Mouse (Mus musculus): ENCODE data around the gene Egr4. TPM values are rescaled to one million over a fixed set of nuclear protein-coding genes. Genes with fewer than 3 reads are reported as not detected.

Egr4 gene
- polyA plus RNA-seq, 1 experiment from 2014 or later = not detected

DNA sequence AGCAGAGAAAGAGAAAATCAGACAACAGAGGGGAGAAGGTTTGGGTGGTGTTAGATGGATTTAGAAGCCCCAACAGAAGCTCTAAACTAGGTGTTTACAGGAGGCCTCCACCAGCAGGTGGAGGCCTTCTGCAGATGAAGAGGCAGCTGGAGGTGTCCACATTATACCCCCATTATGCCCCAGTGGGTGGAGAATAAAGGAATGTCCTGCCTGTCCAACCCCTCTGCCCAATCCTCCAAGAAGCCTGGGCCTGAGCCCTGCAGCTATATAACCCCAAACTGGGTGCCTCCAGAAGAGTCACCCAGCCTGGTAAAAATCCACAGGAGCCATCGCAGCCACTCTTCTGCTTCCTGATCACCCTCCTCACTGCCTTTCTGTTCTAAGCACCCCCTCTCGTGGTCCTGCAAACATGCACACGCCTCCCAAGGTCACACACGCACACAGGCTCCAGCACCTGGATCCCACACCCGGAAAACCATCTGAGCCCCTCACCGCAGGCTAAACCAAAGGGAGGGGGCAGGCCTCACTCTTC, 11.8 kb downstream of the Egr4 start:
- no peaks in the 10 kb centered on the region for H3K9me3 ChIP-seq (ENCODE audit: control insufficient read depth, low read length)
- ATAC-seq = no peak
- peaks cover 5% of the 10 kb centered on the region; the same call in 1 of the 2 replicates for H3K4me1 ChIP-seq (ENCODE audit: control insufficient read depth, insufficient read depth, low read length)
- 0 out of 2 replicates have a peak, but pooled peaks cover 7% of the 10 kb centered on the region for H3K27me3 ChIP-seq (replicated peaks; ENCODE audit: control insufficient read depth, insufficient read depth, low read length)
- no peak overlapping the region for H3K27ac ChIP-seq (ENCODE audit: low read length)
- no peaks in the 10 kb centered on the region for H3K36me3 ChIP-seq (ENCODE audit: control insufficient read depth, insufficient read depth, low read length)
- peak overlapping the region; percentile 97; the same call in 1 of the 2 replicates for H3K4me2 ChIP-seq (ENCODE audit: low read depth, low read length)
- H3K9ac ChIP-seq (ENCODE audit: low read depth, low read length) = no peak overlapping the region
- 21% methylated on average over 6 of the region's 6 CpGs for WGBS
- no peak overlapping the region for H3K4me3 ChIP-seq (ENCODE audit: low read length)

GRCm38 (mm10) chr6:85500416-85500815, 13.0 kb downstream of the Egr4 start:
- WGBS = 63% methylated on average over 1 of the region's 1 CpGs
- Histone ChIP-seq H3K27me3 (replicated peaks; ENCODE audit: control insufficient read depth, insufficient read depth, low read length) (0 out of 2 replicates have a peak, but pooled peaks cover 7% of the 10 kb centered on the region), H3K9me3 (ENCODE audit: control insufficient read depth, low read length) (no peaks in the 10 kb centered on the region), H3K4me3 (ENCODE audit: low read length) (no peak overlapping the region), H3K9ac (ENCODE audit: low read depth, low read length) (no peak overlapping the region), H3K36me3 (ENCODE audit: control insufficient read depth, insufficient read depth, low read length) (no peaks in the 10 kb centered on the region), H3K4me2 (ENCODE audit: low read depth, low read length) (no peak overlapping the region), H3K27ac (ENCODE audit: low read length) (no peak overlapping the region), H3K4me1 (ENCODE audit: control insufficient read depth, insufficient read depth, low read length) (peaks cover 5% of the 10 kb centered on the region; the same call in 1 of the 2 replicates)
- ATAC-seq = no peak

- no peak for ATAC-seq
- WGBS = 59% methylated on average over 9 of the region's 9 CpGs
- Histone ChIP-seq H3K4me3 (ENCODE audit: low read length) (no peak overlapping the region), H3K27me3 (replicated peaks; ENCODE audit: control insufficient read depth, insufficient read depth, low read length) (no peaks in the 10 kb centered on the region), H3K27ac (ENCODE audit: low read length) (no peak overlapping the region), H3K4me1 (ENCODE audit: control insufficient read depth, insufficient read depth, low read length) (peaks cover 5% of the 10 kb centered on the region; the same call in 1 of the 2 replicates), H3K9ac (ENCODE audit: low read depth, low read length) (no peak overlapping the region), H3K36me3 (ENCODE audit: control insufficient read depth, insufficient read depth, low read length) (no peaks in the 10 kb centered on the region), H3K4me2 (ENCODE audit: low read depth, low read length) (no peak overlapping the region), H3K9me3 (ENCODE audit: control insufficient read depth, low read length) (no peaks in the 10 kb centered on the region)
Observed at GRCm38 (mm10) chr6:85498147-85498546, 15.2 kb downstream of the Egr4 start.

DNA sequence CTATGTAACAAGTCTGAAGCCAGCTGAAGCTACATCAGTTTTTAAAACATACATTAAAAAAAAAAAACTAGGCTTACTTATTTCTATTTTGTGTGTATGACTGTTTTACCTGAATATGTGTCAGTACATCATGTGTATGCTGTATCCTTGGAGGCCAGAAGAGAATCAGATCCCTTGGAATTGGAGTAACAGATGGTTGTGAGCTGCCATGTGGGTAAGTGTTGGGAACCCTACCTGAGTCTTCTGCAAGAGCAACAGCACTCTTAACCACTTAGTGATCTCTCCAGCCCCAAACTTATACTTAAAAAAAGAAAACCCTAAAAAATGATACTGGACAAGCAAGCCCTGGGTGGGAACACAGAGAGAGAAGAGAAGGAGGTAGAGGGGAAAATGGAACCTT, 16.4 kb downstream of the Egr4 start:
- Histone ChIP-seq H3K4me3 (ENCODE audit: low read length) (no peak overlapping the region), H3K4me2 (ENCODE audit: low read depth, low read length) (no peak overlapping the region), H3K27ac (ENCODE audit: low read length) (no peak overlapping the region), H3K27me3 (replicated peaks; ENCODE audit: control insufficient read depth, insufficient read depth, low read length) (no peaks in the 10 kb centered on the region), H3K9me3 (ENCODE audit: control insufficient read depth, low read length) (no peaks in the 10 kb centered on the region), H3K36me3 (ENCODE audit: control insufficient read depth, insufficient read depth, low read length) (no peaks in the 10 kb centered on the region), H3K9ac (ENCODE audit: low read depth, low read length) (no peak overlapping the region), H3K4me1 (ENCODE audit: control insufficient read depth, insufficient read depth, low read length) (no peaks in the 10 kb centered on the region)
- ATAC-seq = no peak

DNA sequence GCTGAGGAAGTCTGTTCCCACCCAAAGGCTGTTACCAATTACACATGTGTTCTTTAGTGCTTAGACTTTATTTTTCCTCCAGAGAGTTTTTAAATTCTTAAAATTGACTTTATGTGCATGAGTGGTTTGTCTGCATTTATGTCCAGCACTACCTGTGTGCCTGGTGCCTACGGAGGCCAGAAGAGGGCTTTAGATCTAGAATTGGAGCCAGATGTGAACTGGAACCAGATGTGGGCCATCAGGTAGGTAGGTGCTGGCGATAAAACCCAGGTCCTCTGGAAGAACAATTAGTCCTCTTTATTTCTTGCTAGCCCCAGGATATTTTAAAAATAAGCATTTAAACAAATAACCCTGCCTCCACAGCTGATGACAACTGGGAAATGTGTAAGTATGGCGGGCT, 21.8 kb downstream of the Egr4 start:
- Histone ChIP-seq H3K4me3 (ENCODE audit: low read length) (no peak overlapping the region), H3K9me3 (ENCODE audit: control insufficient read depth, low read length) (no peaks in the 10 kb centered on the region), H3K27ac (ENCODE audit: low read length) (no peak overlapping the region), H3K9ac (ENCODE audit: low read depth, low read length) (no peak overlapping the region), H3K4me2 (ENCODE audit: low read depth, low read length) (no peak overlapping the region), H3K4me1 (ENCODE audit: control insufficient read depth, insufficient read depth, low read length) (no peaks in the 10 kb centered on the region), H3K36me3 (ENCODE audit: control insufficient read depth, insufficient read depth, low read length) (no peaks in the 10 kb centered on the region), H3K27me3 (replicated peaks; ENCODE audit: control insufficient read depth, insufficient read depth, low read length) (no peaks in the 10 kb centered on the region)
- WGBS = 90% methylated on average over 3 of the region's 3 CpGs
- ATAC-seq = no peak

GRCm38 (mm10) chr6:85490252-85490651, 23.1 kb downstream of the Egr4 start:
- Histone ChIP-seq H3K9ac (ENCODE audit: low read depth, low read length) (no peak overlapping the region), H3K27me3 (replicated peaks; ENCODE audit: control insufficient read depth, insufficient read depth, low read length) (peaks cover 4% of the 10 kb centered on the region), H3K4me1 (ENCODE audit: control insufficient read depth, insufficient read depth, low read length) (no peaks in the 10 kb centered on the region), H3K36me3 (ENCODE audit: control insufficient read depth, insufficient read depth, low read length) (no peaks in the 10 kb centered on the region), H3K4me3 (ENCODE audit: low read length) (no peak overlapping the region), H3K27ac (ENCODE audit: low read length) (no peak overlapping the region), H3K9me3 (ENCODE audit: control insufficient read depth, low read length) (no peaks in the 10 kb centered on the region), H3K4me2 (ENCODE audit: low read depth, low read length) (no peak overlapping the region)
- 80% methylated on average over 4 of the region's 4 CpGs for WGBS
- no peak for ATAC-seq

GRCm38 (mm10) chr6:85489717-85490116, 23.7 kb downstream of the Egr4 start:
- Histone ChIP-seq H3K4me2 (ENCODE audit: low read depth, low read length) (no peak overlapping the region), H3K27me3 (replicated peaks; ENCODE audit: control insufficient read depth, insufficient read depth, low read length) (peaks cover 9% of the 10 kb centered on the region), H3K27ac (ENCODE audit: low read length) (no peak overlapping the region), H3K4me1 (ENCODE audit: control insufficient read depth, insufficient read depth, low read length) (no peaks in the 10 kb centered on the region; the same call in 1 of the 2 replicates), H3K9me3 (ENCODE audit: control insufficient read depth, low read length) (no peaks in the 10 kb centered on the region), H3K9ac (ENCODE audit: low read depth, low read length) (no peak overlapping the region), H3K4me3 (ENCODE audit: low read length) (no peak overlapping the region), H3K36me3 (ENCODE audit: control insufficient read depth, insufficient read depth, low read length) (no peaks in the 10 kb centered on the region)
- ATAC-seq = no peak
- 60% methylated on average over 3 of the region's 3 CpGs for WGBS

- Histone ChIP-seq H3K4me1 (ENCODE audit: control insufficient read depth, insufficient read depth, low read length) (peaks cover 11% of the 10 kb centered on the region), H3K27ac (ENCODE audit: low read length) (no peak overlapping the region), H3K27me3 (replicated peaks; ENCODE audit: control insufficient read depth, insufficient read depth, low read length) (peaks cover 21% of the 10 kb centered on the region), H3K9ac (ENCODE audit: low read depth, low read length) (no peak overlapping the region), H3K4me2 (ENCODE audit: low read depth, low read length) (no peak overlapping the region), H3K9me3 (ENCODE audit: control insufficient read depth, low read length) (no peaks in the 10 kb centered on the region), H3K4me3 (ENCODE audit: low read length) (no peak overlapping the region), H3K36me3 (ENCODE audit: control insufficient read depth, insufficient read depth, low read length) (no peaks in the 10 kb centered on the region)
- WGBS = 68% methylated on average over 4 of the region's 4 CpGs
- no peak for ATAC-seq
Observed at GRCm38 (mm10) chr6:85488510-85488909, 24.9 kb downstream of the Egr4 start.

GRCm38 (mm10) chr6:85485738-85486137, 27.7 kb downstream of the Egr4 start:
- Histone ChIP-seq H3K4me1 (ENCODE audit: control insufficient read depth, insufficient read depth, low read length) (peaks cover 11% of the 10 kb centered on the region), H3K4me2 (ENCODE audit: low read depth, low read length) (no peak overlapping the region), H3K27me3 (replicated peaks; ENCODE audit: control insufficient read depth, insufficient read depth, low read length) (peaks cover 28% of the 10 kb centered on the region), H3K9ac (ENCODE audit: low read depth, low read length) (no peak overlapping the region), H3K27ac (ENCODE audit: low read length) (no peak overlapping the region), H3K4me3 (ENCODE audit: low read length) (no peak overlapping the region), H3K9me3 (ENCODE audit: control insufficient read depth, low read length) (no peaks in the 10 kb centered on the region), H3K36me3 (ENCODE audit: control insufficient read depth, insufficient read depth, low read length) (no peaks in the 10 kb centered on the region)
- ATAC-seq = no peak
- 70% methylated on average over 2 of the region's 2 CpGs for WGBS
